Mouse (Mus musculus) layer of hippocampus, adult 11-12 months (tissue): ENCODE data around the gene Mars.
A peak's percentile ranks its signal among the peaks of the same experiment; 100 is the strongest.
"Not testable (repeated sequence)": the region's sequence is repeated elsewhere in the genome, so short reads cannot be mapped to it uniquely, and the experiment has no call there.

ENCODE experiments used
- DNase-seq: peaks from one replicate; pipeline ENCODE4 v3.0.0; 2022; ENCODE audit warnings: low spot score

The Mars gene

DNA sequence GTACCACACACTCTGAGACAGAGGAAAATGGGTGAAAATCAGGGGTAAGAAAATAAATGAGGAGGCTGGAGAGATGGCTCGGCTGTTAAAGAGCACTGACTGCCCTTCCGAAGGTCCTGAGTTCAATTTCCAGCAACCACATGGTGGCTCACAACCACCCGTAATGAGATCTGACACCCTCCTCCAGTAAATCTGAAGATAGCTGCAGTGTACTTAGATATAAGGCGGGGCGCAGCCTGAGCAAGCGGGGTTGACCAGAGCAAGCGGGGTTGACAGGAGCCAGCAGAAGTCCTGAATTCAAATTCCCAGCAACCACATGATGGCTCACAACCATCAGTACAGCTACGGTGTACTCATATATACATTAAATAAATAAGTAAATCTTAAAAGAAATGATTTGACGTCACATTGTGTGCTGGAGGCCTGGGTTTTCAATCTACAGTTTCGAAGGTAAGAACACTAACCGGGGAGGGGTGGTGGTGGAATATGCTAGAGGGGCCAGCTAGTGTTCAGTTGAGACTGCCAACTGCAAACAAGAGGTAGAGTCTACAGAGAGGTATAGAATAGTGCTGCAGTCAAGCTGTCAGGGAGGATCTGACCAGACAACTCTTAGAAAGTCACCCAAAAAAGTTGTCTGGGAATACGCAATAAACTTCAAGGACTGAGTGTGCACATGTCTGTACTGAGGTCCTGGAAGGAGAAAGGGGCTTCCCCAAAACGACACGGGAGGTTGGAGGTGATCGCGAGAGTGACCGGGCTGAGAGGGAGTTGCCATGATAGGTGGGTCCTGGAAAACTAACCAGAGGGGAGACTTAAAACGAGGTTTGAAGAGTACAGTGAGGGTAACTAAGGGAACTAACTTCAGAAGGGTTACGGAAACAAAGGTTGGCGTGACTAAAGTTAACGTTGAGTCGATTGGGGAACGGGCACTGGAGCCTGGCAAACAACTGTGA, 787 bp downstream of the Mars start:
- DNase-seq: no peak

DNA sequence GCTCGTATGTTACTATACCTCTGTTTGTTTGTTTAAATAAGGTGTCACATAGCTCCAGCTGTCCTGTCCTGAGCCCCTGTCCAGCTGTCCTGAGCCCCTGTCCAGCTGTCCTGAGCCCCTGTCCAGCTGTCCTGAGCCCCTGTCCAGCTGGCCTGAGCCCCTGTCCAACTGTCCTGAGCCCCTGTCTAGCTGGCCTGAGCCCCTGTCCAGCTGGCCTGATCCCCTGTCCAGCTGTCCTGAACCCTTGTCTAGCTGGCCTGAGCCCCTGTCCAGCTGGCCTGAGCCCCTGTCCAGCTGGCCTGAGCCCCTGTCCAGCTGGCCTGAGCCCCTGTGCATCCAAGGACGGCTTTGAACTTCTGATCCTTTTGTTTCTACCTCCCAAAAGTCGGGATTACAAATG, 2.4 kb downstream of the Mars start:
- not testable (repeated sequence) for DNase-seq

DNA sequence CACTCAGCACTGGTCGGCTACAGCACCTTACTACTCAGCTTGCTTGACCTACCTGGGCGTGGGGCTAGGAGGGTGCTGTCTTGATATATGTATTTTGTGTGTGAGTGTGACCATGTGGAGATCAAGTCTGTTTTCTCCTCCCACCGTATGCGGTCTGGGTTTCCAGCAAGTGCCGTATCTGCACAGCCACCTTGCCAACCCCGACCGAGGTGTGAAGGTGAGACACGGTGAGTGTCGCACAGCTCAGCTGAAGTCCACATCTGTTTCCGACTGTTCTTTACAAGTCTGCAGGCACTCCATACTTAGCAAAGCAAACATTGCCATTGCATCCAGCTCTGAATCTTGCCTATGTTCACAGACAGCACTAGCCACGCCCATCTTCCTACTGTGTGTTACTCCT, 8.4 kb downstream of the Mars start:
- no peak for DNase-seq

DNA sequence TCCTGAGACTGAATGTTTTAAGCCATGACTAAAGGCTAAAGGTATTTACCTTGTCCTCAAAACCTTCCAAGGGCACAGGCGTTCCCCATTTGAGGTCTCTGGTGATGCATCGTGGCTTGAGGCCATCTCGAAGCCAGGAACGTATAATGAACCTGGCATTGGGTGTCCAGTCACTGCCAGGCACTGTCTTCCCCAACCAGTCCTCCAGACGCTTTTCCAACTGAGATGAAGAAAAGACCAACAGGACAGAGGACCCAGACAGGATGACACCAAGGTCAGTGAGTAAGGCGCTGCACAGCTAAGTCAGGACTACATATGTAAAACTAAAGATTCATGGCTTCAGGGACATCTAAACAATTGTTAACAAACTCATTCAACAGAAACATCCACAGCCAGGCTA, 11.2 kb downstream of the Mars start:
- DNase-seq: no peak

DNA sequence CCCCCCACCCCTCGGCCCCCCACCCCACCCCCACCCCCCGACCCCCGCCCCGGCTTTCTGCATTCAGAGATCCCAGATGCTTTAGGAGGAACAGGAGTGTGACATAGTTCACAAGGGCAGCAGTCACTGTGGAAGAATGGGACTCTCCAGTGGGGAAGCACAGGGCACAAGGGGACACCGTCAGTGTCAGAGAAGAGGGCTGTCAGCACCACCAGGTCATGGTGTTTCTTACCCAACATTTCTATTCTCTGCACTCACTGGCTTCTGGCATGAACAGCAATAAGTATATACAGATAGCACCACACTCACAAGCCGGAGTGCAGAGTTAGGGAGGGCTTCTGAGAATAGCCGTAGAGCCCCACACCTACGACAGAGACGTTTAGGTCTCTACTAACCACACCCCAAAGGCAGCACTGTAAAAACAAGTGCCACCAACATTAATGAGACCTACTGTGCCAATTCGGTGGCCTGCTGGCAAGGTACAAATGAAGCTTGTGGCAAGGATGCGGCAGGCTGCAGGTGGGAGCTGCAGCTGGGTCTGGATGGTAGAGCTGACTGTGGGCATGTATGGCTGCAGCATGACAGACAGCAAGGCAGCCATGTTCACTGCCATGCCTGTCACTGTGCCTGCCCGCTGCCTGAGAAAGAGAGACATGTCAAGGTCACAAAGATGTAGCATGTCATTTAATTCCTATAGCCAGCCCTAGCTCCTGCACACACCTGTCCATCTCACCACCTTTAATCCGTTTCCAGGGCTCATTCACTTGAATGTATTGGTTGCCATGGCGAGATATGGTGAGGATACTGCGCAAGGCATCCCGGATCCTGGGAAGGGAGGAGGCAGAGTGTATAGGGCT, 14.3 kb downstream of the Mars start:
- no peak for DNase-seq

DNA sequence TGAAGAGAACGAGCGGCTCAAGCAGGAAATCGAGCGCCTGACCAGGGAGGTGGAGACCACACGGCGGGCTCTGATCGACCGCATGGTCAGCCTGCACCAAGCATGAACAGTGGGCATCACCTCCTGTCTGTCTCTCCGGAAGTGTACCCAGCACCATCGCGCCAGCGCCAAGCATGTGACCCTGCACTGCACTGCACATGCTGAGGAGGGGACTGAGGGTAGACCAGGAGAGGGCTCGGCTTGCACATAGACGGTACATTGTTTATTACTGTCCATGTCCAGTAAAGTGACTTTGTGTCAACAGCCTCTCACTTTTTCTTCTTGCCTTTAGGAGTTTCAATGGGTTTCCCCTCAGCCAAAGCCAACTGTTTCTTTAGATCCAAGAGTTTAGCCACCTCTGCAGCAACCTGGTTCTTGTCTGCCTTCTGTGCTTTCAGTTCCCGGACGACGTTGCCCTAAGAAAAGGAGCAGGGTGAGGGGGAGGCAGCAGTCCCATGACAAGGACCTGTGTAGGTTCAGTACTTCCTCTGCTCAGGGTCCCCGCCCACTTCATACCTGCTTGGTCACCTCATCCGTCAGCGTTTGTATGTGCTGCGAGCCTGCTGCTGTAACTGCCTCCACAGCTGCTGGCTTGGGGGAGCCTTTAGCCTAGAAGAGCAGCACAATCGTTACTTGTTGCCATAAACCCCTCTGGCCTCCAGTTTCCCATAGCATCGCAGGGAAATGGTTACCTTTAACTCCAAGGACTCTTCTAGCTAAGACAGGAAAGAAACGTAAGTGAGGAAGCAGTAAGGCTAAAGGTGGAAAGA, 15.4 kb downstream of the Mars start:
- DNase-seq: no peak

DNA sequence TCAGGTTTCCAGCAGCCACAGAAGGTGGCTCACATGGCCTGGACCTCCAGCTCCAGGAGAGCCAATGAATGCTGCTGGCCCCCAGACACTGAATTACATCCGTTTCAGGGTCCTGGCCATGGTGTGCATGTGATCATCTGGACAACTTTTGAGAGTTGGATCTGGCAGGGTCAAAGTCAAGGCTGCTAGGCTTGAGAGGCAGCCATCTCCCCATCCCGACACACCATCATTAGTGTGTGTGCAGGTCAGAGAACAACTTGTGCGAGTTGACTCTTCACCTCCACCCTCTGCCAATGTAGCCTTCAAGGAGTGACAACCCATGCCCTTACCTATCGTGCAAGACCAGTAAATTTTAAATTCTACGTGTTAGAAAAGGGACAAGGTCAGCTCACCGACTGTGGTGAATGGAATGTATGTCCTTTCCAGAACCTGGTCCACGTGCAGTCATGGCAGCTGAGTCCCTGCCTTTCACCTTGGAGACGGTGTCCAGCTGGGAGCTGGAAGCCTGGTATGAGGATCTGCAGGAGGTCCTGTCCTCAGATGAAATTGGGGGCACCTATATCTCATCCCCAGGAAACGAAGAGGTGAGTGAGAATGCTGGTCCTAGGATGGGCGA, 16.6 kb downstream of the Mars start:
- DNase-seq: no peak

DNA sequence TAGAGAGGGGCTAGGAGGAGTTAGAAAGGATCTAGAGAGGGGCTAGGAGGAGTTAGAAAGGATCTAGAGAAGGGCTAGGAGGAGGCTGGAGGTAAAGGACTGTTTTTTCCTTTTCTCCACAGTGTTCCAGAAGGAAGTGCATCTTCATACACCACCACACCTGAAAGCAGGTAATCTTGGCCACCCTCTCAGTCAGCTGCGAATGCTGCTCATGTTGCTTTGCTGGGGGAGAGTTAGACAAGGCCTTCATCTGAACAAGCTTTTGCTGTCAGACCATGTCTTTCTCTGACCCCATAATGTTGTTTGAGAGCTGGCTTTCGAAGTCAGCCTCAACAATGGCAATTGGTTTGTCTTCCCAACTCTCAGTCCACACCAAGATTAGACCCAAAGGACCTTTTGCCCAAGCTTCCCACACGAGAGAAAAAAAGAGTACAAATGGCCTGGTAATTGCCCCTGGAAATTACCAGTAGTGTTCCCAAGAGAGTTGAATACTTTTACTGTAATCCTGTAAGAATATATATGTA, 17.9 kb downstream of the Mars start:
- no peak for DNase-seq

DNA sequence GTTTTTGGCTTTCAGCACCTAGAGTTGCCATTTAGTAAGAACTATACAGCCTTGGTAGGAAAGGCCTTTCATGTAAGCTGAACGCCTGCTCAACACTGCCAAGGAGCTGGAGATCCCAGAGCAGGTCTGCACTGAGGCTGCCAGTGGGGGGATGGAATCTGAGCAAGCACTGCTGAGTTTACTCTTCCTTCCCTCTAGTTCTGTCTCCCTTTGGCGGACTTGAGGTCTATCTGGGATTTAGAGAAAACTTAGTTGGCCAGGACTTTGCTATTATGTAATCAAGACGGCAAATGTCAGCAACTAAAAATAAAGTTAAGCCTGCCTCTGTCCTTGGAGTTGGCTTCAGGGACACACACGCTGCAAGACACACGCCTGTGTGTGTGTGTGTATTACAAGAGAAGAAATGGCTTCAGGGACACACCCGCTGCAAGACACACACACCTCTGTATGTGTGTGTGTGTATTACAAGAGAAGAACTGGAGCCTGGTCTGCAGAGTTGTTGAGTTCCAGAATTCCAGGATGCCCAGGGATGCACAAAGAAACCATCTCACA, 18.5 kb downstream of the Mars start:
- no peak for DNase-seq

DNA sequence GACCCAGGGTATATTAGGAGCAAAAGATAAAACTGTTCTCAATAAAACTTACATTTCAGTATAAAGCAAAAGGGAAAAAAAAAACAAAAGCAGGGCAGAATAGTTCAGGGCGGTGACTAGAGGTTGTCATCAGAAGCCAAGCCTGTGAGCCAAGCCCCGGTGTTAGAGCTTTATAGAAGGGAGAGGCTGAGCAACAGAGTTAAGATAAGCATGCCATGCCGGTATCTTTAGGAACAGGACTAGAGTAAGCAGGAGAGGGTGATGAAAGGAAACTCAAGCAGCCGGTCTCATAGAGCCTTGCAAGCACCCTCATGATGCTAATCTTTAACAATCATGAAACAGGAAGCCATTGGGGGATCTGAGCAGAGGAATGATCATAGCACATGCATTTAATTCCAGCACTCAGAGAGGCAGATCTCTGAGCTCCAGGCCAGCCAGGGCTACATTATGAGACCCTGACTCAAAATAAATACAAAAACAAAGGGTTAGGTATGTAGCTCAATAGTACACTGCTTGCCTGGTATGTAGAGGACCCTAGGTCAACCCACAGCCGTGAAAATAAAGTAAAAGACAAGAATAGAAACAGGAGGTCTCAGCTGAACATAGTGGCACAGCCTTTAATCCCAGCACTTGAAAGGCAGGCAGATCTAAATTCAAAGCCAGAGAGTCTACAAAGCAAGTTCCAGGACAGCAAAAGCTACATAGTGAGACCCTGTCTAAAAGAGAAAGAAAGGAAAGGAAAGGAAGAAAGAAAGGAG, 19.5 kb downstream of the Mars start:
- DNase-seq: no peak

DNA sequence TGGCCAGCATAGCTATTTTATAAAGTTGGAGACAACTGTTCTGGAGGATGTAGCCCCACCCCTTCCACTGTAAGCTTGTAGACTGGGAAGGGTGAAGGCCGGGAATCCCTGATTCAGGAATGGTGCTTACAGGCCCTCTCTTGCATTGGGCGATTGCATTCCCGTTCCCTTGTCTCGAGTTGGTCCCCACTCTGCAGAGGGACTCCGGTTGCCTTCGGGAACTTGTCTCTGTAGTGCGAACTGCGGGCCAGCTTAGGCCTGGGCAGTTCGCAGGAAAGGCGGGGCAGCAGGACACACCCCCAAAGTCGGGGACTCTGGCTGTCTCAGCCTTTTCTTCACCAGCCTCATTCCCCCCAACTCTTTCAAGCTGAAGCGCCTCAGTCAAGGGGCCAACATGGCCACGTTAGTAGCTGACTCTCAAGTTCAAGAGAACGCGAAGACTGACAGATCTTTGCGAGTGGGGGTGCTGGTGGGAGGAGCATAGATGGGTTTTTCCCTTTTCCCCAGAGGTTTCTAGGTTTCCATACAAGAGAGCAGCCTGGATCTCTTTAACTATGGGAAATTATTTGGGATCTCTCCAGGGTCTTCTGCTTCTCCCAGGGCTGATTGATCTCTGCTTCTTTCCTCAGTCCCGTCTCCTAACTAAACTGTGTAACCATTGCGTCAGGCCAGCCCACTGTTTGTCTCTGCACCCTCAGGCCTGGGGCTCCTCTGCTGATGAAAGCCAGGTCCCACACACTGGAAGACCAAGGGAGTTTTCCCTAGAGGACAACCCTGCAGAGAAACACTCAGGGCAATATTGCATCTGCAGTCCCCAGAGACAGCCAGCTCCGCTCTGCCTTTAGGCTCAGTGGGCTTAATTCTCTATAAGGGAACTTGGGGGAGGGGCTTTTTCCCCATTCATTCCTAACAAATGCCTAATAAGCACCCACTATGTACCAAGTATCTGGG, 20.4 kb downstream of the Mars start:
- no peak for DNase-seq

DNA sequence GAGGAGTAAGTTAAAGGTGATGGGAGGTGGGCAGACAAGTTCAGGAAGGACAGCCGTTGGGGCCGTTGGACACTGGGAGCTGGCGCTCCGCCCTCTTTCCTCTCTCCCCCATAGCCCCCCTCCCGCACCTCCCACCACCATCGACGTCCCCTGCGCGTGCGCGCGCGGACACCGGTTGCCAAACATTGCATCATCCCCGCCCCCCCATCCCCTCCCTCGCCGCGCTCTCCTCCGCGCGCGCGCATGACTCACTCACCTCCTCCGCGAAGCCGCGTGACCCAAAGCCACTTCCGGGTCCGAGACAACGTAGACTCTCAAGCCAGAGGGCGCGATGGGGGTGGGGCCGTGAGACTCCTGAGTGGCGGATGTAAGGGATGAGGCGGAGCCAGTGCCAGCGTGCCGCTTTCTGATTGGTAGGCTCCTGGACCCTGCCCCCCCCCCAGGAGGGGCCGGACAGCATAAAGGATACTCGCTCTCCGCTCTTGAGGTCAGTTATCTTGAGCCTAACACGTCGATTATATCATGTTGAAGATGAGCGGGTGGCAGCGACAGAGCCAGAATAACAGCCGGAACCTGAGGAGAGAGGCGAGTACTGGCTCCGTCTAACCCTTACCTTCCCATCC, 21.2 kb downstream of the Mars start:
- DNase-seq: peak; percentile 100

DNA sequence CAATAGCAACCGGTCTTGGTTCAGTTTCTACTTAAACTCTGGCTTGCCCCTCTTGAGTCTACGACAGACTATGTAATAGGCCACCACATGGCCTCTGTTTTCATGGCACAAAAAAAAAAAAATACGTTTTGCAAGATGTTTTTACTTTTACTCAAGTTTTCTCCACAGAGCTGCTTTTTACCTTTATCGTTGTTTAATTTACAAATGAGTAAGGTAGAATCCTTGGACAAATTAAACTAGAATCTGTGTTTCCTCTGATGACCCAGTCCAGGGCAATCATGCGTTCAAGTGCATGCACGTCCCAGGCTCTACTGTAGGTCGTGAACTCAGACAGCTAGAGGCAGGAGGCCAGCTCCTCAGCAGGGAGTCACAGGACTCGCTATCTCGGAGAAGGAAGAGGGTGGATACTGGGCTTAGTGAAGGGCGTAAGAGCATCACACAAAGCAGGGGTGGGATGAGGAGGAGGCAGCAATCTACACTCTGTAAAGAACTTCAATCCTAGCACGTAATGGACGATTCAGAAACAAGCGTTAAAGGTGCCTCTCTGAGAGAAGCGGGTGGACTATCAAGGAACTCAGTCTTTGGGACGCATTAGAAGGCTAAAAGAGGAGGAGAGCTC, 21.9 kb downstream of the Mars start:
- DNase-seq: peak; percentile 60

DNA sequence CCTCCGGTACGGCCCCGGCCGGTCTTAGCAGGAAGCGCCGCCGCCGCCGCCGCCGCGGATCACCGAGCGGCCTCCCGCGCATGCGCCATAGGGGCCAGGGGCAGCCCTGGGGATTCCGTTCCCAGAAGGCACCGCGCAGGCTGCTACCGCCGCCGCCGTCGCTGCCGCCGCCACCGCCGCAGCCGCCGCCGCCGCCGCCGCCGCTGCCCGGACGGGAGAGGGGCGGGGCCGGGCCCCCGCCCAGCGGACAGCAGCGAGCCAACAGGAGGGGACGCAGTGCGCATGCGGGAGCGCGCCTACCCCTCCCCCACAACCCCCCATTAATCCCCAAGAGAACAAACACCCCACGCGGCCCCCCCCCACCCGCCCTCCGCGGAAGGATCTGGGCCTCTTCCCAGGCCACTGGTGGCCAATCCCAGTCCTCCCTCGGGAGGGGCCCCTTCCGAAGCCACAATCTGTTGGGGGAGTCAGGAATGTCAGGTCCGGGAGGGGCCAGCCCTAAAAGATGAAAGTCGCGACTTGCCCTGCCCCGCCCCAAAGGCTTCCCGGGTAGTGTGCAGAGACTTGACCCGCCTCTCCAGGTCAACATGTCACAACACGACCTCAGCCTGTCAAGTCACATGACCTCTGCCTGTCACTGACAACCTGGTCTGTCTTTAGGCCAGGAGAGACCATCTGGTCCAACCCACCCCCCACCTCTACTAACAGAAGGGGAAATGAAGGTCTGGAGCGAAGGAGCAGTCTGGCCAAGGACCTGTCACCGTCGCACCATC, 22.6 kb downstream of the Mars start, which contains the start of gene Mbd6:
Gene Mbd6, minus strand, starts transcription at position 219 of the 773 bp plus-strand sequence.
- peak; percentile 87 for DNase-seq

DNA sequence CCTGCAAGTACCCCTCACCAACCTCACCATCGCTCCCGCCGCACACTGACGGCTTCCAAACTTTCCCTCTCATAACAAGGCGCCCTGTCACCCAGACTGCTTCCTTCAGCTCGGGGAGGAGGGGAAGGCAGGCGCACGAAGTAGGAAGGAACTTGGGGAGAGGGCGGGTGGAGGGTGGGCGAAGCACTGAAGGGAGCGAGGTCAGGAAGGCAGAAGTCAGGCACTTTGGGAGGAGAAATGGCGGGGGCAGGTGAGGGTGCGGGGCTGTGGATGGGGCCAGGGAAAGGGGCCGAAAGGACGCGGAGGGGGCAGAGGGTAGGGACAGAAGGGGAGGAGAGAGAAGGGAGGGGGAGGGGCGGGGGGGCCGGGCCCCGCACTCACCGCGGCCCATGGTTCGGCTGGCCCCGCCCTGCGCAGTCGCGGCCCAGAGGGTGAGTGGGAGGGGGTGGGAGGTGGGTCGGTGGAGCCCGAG, 23.2 kb downstream of the Mars start:
- peak; percentile 47 for DNase-seq

DNA sequence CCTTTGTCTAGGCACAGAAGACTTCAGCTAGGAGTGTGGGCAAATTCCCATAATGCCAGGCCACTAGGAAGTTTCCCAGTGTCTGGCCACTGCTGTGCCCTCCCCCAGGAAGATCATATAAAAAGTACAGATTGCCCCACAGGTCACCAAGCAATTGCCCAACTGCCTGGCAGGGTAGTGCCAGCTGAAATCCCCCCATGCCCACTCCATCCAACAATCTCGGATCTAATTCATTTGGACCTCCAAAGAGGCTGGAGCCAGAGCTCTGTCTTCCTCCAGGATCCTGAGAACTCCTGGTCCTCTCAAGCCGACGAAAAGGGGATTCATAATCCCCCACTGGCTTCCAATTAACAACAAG, 23.7 kb downstream of the Mars start:
- DNase-seq: no peak

DNA sequence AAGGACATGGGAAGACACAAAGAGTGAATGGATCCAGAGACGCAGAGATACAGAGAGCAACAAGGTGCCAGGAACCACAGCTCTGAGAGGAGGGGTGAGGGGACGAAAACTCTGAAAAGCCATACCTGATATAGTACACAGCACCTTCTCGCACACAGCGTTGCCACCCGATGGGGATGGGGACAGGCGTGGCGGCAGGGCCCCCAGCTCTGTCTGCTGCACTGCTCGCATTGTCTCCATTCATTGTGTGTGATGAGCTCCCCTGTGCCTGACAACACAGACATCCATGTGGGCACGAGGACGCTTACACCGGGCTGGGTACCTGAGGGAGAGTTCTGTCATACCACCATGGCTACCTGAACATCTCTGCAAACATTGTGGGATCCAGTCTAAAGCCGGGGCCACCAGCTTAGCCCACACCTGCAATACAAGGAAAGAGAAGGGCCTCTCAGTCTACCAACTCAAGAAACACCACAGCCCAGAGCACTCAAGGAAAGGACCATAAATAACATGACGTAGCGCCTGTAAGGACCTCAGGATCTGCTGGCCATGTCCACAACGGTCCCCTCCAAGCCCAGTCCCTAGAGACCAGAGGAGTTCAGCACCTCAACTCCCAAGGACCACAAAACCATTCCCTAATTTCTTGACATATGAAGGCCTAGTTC, 24.2 kb downstream of the Mars start:
- no peak for DNase-seq
